Mouse (Mus musculus): ENCODE results near the gene Gdap1l1.
"Not testable (repeated sequence)": the region's sequence is repeated elsewhere in the genome, so short reads cannot be mapped to it uniquely, and the experiment has no call there.

Gdap1l1 gene

DNA sequence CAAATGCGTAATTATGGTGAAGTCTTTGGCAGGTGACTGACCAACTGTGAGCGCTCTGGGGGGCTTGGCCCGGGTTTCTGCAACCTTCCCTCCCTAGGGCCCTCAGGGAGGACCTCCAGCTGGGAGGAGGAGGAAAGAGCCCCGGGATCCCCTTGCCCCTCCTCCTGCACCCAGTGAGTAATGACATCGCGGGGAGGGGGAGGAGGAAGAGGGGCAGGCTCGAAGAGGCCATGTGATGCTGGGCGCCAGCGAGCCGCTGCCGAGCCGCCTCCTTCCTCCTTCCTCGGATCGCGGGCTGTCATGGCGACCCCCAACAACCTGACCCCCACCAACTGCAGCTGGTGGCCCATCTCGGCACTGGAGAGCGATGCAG is at the start of gene Gdap1l1:
Gdap1l1 (plus strand) TSS at position 231 of the 373 bp plus-strand sequence.
- no peak for DNase-seq

DNA sequence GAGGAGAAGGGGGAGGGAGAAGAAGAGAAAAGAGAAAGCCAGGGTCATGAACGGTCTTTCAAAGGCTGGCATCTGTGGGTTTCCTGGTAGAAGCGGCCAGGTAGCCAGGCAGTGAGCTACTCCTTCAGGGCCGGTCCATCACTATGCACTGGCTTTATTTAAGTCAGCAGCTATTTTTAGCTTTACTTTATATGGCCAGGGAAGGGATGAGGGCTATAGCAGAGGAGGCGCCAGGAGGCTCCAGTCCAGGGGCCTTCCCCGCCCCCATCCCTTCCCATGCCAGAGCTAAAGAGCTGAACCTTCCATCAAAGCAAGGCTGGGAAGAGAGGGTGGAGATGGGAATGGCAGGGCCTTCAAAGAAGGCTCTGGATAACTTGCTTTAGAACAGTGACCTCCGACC is 45.8 kb upstream of the Gdap1l1 start:
- no peak for DNase-seq

DNA sequence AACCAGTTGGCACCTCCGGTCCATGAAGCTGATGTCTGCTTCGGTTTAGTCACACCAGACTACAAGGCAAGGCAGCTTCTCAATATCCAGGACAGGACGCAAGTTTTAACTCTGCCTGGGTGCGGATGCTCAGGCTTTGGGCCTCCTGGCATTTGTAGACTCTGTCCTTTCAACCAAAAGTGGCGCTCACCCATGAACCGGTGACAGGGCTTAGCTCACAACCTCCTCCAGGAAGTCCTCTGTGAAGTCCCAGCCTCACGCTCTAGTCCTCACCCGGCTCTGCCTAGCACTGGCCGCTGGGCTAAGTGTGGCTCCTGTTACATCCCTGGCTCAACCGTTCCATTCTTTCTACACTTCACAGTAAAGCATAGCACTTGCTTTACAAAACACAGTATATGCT is 45.0 kb upstream of the Gdap1l1 start:
- DNase-seq, result no peak

DNA sequence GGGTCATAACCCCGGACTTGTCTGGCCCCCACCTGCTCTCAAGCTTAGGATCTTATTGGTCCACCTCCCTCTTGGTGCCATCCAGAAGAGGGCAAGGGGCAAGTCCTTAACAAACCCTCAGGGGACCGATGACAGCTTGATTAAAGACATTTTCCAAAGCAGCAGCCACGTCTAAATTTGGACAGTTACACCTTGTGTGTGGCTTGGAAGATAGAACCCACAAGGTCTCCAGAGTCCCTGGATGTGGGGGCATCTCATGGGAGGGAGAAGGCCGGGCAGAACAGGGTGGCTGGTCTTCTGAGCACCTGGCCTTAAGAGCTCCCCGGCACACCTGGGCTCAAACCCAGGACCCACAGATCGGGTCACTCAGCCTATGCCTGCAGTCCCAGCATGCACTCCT is 44.3 kb upstream of the Gdap1l1 start:
- DNase-seq, result no peak

DNA sequence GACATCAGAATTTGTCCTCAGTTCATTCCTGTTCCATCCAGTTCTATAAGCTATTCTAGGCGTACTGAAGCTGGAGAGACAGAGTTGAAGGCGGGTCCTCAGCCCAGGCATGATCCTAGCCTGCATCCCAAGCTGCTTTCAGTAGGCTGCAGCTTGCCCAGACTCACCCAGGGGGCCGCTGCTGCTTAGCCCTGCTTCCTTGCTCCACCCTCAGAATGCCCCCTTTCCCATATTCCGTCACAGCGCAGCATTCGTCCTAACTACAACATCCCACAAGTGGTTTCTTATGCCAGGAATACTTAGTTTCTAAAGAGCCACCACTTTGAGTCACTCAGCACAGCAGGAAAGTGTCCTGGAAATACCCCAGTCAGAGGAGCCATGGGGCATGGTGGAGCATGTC is 43.3 kb upstream of the Gdap1l1 start:
- DNase-seq, result no peak

DNA sequence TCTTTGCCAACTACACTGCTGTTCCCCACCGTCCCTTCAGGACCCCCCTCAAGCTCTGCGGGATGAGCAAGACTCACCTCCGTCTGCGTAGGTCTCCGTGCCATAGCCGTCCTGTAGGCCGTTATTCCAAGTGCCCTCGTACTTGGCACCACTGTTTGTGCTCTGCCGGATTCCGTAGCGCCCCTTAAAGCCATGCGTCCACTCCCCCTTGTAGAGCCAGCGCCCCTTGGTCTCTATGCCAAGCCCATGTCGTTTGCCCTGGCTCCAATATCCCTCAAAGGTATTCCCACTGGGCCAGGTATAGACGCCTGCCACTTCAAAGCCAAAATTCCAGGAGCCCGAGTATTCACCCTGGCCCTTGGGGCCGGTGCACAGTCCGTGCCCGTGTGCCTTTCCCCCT is 41.2 kb upstream of the Gdap1l1 start:
- no peak for DNase-seq

DNA sequence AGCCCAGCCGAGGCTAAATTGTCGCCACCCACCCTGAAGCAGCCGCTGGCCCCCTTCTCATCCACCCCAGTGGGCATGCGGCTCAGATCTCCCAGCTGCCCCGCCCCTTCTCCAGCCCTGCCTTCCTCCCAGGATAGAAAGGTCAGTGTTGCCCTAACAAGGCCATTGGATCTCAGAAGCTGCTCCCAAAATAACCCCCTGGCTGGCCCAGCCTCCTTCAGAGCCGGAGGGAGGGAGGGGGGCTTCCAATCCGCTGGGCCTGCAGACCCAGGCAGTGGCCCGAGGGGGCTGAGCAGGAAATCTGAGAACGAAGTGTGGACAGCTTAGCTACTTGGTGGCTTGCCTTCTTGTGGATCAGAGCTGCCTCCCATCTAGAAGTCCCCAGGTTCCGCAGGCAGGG is 40.4 kb upstream of the Gdap1l1 start, which contains the start of gene Jph2:
Jph2 (minus strand) TSS at position 89 of the 400 bp plus-strand sequence.
- peak; percentile 32 to 48 for DNase-seq

DNA sequence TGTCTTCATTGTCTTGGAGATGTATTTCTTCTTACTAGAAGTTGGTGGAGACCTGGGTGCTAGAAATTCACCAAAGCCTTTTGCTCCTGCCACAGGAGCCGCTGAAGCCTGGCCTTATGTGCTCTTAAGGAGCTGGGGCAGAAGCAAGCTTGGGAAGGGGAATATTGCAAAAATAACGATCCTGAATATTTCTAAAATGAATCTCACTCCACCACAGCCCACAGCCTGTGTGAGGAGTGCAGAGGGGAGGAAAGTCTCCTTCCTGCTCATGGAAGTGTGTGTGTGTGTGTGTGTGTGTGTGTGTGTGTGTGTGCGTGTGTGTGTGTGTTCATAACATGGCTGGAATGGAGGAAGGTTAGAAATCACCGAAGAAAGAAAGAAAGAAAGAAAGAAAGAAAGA is 39.5 kb upstream of the Gdap1l1 start:
- DNase-seq, result no peak

DNA sequence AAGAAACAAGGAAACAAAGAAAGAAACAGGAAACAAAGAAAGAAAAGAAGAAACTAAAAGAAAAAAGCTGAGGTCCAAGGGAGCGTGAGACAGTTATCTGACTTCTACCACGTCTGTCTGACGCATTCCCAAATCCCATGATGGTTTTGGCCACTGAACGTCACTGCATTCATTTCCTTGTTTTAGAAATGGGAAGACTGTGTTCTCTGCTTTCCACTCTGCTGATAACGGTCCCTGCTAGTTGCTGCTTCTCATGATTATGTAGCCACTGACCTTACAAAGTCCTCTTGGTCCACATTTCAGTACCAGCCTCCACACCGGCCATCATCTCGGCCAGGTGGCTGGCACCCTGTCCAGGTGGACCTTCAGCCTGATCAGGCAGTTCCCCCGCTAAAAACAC is 39.1 kb upstream of the Gdap1l1 start:
- no peak for DNase-seq

DNA sequence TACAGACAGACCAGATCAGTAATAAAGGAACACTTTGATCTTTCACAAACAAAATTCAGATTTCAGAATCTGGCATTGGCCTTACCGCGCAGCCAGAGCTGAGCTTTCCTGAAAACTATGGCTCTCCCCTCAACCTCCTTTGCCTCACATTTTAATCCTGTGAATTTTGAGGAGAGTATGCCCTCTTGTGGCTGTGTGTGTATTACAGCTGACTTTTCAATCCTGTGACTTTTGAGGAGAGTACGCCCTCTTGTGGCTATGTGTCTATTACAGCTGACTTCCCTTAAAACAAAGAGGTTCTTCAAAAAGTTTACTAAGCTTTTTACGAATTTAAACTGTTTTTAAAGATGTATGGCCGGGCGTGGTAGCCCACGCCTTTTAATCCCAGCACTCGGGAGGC is 37.1 kb upstream of the Gdap1l1 start:
- peak; percentile 59 to 85 for DNase-seq

DNA sequence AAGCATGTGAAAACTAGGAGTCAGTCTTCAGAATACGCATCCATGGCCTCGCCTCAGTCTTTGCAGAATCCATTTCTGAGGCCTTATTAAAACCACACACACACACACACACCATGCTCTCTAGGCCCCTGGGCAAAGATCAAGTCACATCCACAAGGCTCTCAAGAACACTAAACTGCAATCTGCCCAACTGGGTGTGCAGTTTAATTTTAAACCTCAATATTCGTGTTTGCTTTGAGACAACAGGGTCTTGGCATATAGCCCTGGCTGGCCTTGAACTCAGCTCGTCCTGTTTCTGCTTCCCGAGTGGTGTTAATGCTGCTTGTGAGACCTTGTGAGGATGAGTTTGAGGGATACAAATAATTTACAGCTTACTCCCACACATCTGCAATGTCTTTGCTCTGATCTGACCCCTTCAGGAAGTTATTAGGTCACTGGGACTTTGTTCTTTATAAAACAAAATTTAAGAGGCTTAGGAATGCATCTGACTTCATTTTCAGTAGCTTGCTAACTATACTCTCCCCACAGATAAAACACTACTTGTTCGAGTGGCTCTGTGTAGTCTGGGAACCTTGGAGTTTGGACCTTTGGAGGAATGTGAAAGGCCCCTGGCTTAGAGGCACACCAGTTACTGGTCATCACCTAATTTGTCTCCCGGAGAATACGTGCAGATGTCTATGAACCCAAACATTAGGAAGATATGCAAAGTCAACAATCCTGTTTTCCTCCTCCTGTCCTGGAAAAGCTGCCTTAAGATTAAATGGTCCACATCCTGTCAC is 34.0 kb upstream of the Gdap1l1 start:
- peak in 1 of 2 experiments; percentile 36 for DNase-seq

DNA sequence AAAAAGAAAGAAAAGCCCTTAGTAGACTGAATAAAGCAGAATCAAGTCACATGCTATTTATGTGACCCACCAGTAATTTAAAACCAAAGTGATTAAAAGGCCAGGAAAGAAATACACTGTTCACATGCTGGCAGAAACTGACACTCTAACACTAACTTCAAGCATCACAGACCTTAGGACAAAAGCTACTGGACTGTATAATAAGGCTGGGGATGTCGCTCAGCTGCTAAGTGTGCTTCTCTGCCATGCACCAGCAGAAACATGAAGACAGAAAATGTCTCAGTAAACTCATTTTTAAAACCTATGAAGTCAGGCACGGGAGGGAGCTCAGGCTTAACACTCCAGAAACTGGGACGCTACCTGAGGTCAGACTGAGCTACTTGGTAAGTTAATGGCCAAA is 28.1 kb upstream of the Gdap1l1 start:
- DNase-seq, result no peak

DNA sequence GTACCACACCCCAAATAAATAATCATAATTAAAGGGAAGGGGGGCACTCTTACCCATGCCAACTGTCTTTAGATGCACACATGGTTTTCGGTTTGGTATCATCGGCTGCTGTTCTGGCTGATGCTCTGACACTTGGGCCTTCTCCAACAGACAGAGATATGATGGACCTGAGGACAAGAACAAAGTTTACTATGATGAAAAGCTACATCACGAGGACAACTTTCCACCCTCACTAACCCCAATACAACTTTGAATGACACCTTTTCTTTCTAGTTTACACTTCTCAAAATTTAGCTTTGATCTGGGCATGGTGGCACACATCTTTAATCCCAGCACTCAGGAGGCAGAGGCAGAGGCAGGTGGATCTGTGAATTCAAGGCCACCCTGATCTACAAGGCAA is 26.9 kb upstream of the Gdap1l1 start:
- DNase-seq, result not testable (repeated sequence)

DNA sequence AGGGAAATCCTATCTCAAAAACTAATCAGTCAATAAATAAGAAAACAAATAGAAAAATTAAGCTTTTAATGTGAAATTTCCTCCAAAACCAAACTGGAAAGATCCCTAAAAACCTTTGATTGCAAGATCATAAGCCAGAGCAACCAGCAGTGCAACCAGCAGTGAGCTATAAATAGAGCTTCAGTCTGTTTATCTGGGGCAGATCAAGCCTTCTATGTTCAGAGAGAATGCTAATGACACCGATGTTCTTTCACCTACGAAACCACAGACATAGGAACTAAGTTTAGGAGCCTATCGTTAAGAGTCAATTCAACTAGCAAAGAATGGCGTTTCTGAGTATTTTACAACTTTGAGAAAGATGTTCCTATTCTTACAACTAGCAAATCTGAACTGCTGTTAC is 26.4 kb upstream of the Gdap1l1 start:
- no peak for DNase-seq

DNA sequence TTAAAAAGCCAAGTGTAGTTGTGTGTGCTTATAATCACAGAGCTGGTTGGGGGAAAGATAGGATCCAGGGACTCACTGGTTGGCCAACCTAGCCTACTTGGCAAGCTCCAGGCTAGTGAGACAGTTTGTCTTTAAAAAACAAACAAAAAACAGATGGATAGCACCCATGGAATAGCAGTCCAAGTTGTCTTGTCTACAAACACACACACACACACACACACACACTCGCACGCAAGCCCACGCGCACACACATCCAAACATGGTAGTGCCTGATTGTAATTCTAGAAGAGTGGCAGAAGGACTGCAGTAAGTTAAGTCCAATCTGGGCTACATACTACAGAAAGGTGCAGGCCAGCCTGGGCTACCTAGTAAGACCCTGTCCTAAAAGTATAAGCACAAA is 25.9 kb upstream of the Gdap1l1 start:
- DNase-seq, result no peak

DNA sequence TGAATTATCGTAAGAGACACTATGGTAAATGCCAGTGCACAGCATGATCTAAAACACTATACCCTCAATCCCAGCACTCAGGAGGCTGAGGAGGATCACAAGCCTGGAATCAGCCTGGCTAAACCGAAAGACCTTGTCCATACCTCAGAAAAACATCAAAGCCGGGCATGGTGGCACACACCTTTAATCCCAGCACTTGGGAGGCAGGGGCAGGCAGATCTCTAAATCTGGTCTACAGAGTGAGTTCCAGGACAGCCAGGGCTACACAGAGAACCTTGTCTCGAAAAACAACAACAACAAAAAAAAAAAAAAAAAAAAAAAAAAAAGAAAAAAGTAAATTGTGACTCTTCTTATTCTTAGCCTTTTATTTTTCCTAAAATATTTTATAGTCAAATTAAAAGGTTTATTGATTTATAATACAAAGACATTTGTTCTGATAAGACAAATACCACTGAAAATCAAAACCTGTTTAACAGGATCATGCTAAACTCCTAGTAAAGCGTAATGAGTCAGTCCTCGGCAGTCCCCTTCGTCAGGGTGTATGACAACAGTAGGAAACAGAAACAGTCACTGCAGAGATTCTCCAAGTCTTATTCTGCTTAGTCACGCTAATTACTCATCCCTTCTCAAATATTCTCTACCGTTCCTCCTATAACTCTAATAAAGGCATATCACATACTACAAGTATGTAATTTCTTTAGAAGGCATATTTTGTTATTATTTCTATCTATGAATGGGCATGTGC is 25.3 kb upstream of the Gdap1l1 start:
- DNase-seq, result no peak

DNA sequence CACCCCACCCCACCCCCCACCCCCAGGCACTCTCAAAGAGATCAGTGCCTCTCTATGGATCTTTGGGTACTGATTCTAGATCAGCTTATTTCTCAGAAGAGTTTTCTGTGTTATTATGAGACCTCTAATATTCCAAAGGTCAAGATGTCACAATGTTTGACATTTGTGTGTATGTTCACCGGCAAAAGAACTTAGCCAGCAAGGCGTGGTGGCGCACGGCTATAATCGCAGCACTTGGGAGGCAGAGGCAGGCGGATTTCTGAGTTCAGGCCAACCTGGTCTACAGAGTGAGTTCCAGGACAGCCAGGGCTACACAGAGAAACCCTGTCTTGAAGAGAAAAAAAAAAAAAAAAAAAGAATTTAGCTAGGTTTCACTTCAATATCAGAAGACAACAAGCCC is 21.2 kb upstream of the Gdap1l1 start:
- DNase-seq, result no peak

DNA sequence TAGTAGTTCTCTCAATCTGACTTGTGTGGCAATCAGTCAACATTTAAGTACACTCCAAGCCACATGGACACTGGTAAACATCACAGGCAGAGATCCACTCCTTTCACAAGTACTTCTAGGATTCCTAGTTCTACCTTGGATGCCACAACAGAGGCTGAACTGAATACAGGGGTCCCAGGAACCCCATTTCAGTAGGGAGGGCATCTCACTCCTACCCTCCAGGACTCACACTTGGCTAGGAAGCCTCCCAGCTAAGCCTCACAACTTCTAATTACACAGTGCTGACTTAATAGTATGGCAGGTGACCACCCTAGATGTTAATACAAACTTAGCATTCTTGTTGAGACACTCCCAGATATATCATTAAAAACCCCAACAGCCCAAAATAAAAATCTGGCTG is 20.4 kb upstream of the Gdap1l1 start:
- no peak for DNase-seq

DNA sequence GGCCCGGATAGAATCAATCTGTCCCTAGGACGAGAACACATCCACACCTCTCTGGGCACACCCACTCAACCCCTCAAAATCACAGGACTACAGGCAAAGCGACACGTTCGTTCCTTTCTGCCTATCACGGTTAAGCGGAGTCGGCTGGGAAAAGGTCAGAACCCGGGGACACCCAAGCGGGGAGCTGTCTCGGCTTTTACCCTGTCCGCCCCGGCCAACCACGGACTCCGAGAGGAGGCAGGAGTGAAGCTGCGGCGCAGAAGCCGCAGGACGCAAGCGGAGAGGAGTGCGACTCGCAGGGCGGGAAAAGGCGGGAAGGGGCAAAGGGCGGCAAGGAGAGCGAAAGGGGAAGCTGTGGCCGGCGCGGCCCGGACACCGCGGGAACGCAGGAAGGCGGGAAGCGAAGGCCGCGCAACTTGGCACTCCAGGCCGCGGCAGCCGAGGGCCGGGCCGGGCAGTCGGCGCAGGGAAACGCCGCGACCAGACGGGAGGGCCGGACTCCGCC is 19.4 kb upstream of the Gdap1l1 start:
- DNase-seq, result peak; percentile 60 to 85

DNA sequence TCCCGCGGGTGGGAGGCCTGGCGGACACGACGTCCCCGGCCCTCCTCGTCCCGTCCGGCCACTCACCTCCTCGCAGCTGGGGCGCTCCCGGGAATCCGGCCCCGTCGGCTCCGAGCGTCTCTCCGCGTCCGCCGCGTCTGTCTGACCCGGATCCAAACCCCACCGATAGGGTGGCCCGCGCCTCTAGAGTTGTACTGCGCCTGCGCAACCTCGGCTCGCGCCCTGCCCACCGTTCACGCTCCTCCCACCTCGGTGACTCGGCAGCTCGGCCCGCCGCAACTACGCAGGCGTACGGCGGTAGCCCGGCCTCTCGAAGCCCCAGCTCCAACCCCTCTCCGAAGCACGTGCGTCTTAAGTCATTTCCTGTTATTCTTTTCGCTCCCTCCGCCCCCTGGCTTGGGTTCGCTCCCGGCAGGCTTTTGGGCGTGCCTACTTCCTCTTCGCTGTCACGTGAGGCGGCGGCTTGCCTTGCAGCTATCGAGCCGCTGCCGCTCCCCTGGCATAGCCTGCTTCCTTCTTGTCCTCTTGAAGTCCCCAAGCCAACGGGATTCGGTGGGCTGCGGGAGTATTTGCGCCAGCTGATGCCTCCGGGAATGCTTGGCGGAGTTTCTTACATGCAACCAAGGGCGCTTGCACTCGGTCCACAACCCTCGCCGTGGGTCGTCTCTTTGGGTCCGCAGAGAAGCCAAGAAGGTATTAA is 18.8 kb upstream of the Gdap1l1 start:
- DNase-seq, result peak; percentile 98 to 99

DNA sequence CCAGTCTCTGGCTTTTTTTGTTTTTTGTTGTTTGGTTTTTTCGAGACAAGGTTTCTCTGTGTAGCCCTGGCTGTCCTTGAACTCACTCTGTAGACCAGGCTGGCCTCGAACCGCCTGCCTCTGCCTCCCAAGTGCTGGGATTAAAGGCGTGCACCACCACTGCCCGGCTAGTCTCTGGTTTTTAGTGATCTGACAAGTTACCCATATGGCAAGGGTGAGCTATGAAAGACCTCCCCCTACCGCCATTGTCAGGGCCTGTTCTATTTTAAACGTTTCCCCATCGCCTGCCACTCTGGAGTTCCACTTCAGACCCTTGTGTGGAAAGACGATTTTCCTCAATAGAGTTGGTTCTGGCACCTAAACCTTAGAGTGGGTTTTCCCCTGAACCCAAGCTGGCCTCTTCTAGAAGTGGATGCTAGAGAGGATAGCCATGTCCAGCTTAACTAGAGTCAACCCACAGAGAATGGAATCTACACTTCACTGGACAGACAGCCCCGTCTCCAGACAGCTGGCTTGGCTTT is 17.9 kb upstream of the Gdap1l1 start:
- no peak for DNase-seq

DNA sequence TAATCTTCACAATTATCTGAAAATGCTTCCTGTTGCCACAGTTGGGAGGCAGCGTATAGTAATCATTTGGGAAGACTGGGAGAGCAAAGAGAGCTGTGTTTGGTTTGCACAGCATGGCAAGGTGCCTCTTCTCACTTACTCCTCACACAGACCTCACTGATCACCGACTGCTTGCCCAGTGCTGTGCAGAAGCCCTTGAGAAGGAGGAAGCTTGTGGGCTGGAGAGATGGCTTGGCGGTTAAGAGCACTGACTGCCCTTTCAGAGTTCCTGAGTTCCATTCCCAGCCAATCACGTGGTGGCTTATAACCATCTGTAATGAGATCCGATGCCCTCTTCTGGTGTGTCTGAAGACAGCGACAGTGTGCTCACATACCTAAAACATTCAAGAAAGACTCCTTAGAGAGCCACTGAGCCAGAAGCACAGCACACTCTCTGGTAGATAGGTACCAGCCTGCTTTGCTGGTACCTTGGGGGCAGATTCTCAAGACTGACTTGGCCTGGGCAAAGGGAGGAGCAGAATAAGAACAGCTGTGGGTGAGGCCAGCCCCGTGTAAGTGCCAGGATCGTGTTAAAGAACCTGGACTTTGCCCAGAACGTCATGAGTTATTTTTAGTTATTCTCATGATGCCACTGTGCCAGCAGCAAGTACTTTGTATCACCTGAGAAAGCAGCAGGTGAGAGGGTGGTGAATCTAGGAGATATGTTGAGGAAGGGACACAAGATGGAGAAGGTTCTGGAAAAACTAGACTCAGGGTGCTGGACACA is 15.2 kb upstream of the Gdap1l1 start:
- peak; percentile 50 to 75 for DNase-seq

DNA sequence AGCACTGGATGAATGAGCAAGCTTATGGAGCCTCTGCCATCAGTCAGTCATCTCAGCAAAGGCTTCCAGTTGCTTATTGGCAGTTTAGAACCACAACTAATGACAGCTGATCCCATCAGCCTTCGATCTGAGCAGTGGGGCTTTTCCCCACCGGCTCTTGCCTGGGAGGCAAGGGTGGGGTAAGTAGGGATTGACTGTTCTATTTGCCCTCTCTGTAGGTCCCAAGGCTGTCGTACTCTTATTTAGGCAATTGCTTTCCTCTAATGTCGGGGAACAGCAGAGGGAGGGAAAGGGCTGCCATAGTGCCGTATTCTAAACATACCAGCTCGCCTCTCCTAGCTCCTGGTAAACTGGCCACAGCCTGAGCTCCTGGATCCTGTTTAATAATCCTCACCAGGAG is 13.7 kb upstream of the Gdap1l1 start, which contains the start of gene Oser1:
Oser1 (minus strand) TSS at position 101 of the 400 bp plus-strand sequence.
- DNase-seq, result no peak
